Mouse (Mus musculus): ENCODE measurements around the gene Glyr1.

GRCm38 (mm10) chr16:5093285-5093684 lies 43.6 kb upstream of the Glyr1 start:
- no peak for TF ChIP-seq POLR2A (IDR thresholded peaks at IDR 0.05; ENCODE audit: low read depth, low read length)
- TF ChIP-seq CTCF (conservative IDR thresholded peaks at IDR 0.05; ENCODE audit: insufficient read depth, insufficient read length, low read depth, low read length): no peak

Data from kidney, adult 2 months (tissue).